In genomic region chr16:62852464-62853252, GRCm38 (mm10) we compare ENCODE assay signal across 17 mouse cellular contexts. TPM values are rescaled to one million over a fixed set of nuclear protein-coding genes. Genes with fewer than 3 reads are reported as not detected.
A peak's percentile ranks its signal among the peaks of the same experiment; 100 is the strongest.
DNase-seq lines count a peak whose midpoint lies in the region; ATAC-seq and TF ChIP-seq lines count a peak whose summit lies in the region.
"Had no signal": no experiment of that assay in that cellular context is flagged by ENCODE, and none has a peak within 500 bp of the region (broad histone marks: within the 10 kb centered on the region; RNA-seq: fewer than 3 reads in every experiment).

No protein-coding gene starts in this region.

- DNase-seq in liver, postnatal 0 days, result no peak
- peak; percentile 66 for DNase-seq in CD4-positive, CD25-positive, alpha-beta regulatory T cell, adult 2 months (ENCODE audit: low read depth, low spot score)
- DNase-seq in MEL (ENCODE audit: low read depth, low spot score), result peak; percentile 61
- DNase-seq in retina, embryonic 14.5 days (ENCODE audit: low spot score), result peak; percentile 36
- no peak for DNase-seq in left cerebral cortex, adult 18-20 months (ENCODE audit: low spot score in 2 of 2)
- no peak for DNase-seq in frontal cortex, postnatal 25 days (ENCODE audit: low spot score in 2 of 2)
- DNase-seq: gastrocnemius, postnatal 10 days; heart, postnatal 14 days had no signal

- no peaks in the 10 kb centered on the region for H3K9me3 ChIP-seq in liver, postnatal 0 days (ENCODE audit: low read length)
- no peaks in the 10 kb centered on the region for H3K9me3 ChIP-seq in liver, embryonic 12.5 days (replicated peaks)
- H3K9me3 ChIP-seq in MEL (replicated peaks; ENCODE audit: insufficient read depth, low read length), result no peaks in the 10 kb centered on the region
- H3K9me3 ChIP-seq: G1E; intestine, embryonic 15.5 days; limb, embryonic 15.5 days; megakaryocyte, embryonic 14.5 days had no signal

- no peak overlapping the region for H3K27ac ChIP-seq in liver, postnatal 0 days (ENCODE audit: low read depth)
- no peak overlapping the region for H3K27ac ChIP-seq in liver, embryonic 12.5 days
- H3K27ac ChIP-seq in MEL (ENCODE audit: control insufficient read depth, low read depth, low read length), result no peak overlapping the region
- H3K27ac ChIP-seq: intestine, embryonic 15.5 days; limb, embryonic 15.5 days had no signal

- H3K4me3 ChIP-seq in liver, postnatal 0 days (ENCODE audit: low read depth, low read length), result no peak overlapping the region
- H3K4me3 ChIP-seq in liver, embryonic 12.5 days, result no peak overlapping the region
- no peak overlapping the region for H3K4me3 ChIP-seq in MEL (ENCODE audit: control insufficient read depth in 1 of 2, insufficient read depth in 1 of 2, low read depth in 2 of 2, low read length in 2 of 2)
- H3K4me3 ChIP-seq: intestine, embryonic 15.5 days; limb, embryonic 15.5 days had no signal

- TF ChIP-seq POLR2A in MEL (IDR thresholded peaks at IDR 0.05; ENCODE audit: control insufficient read depth in 1 of 2, insufficient read depth in 1 of 2, low read depth in 1 of 2, low read length in 2 of 2, poor library complexity in 1 of 2), result no peak

- WGBS in liver, postnatal 0 days (ENCODE audit: insufficient replicate concordance), result 79% methylated on average over 3 of the region's 3 CpGs
- WGBS in liver, embryonic 12.5 days (ENCODE audit: insufficient replicate concordance), result 74% methylated on average over 3 of the region's 3 CpGs

- H3K36me3 ChIP-seq in liver, postnatal 0 days (replicated peaks; ENCODE audit: insufficient read depth, low read length), result no peaks in the 10 kb centered on the region
- no peaks in the 10 kb centered on the region for H3K36me3 ChIP-seq in liver, embryonic 12.5 days
- H3K36me3 ChIP-seq in MEL (ENCODE audit: control insufficient read depth in 1 of 2, insufficient read depth in 2 of 2, low read length in 2 of 2), result peaks cover 0 to 17% of the 10 kb centered on the region in 2 experiments; a peak in 2 of 4 replicates
- H3K36me3 ChIP-seq: G1E; intestine, embryonic 15.5 days; limb, embryonic 15.5 days had no signal

- H3K4me1 ChIP-seq in liver, postnatal 0 days (ENCODE audit: insufficient read depth), result no peaks in the 10 kb centered on the region
- peaks cover 33% of the 10 kb centered on the region for H3K4me1 ChIP-seq in liver, embryonic 12.5 days
- H3K4me1 ChIP-seq in MEL (ENCODE audit: control insufficient read depth in 1 of 2, insufficient read depth in 2 of 2, low read length in 2 of 2), result peaks cover 11 to 16% of the 10 kb centered on the region in 2 experiments
- H3K4me1 ChIP-seq: intestine, embryonic 15.5 days; limb, embryonic 15.5 days had no signal

- H3K4me2 ChIP-seq in liver, postnatal 0 days (ENCODE audit: low read depth, low read length), result no peak overlapping the region
- no peak overlapping the region for H3K4me2 ChIP-seq in liver, embryonic 12.5 days
- H3K4me2 ChIP-seq: intestine, embryonic 15.5 days; limb, embryonic 15.5 days had no signal

- no peak overlapping the region for H3K9ac ChIP-seq in liver, postnatal 0 days (replicated peaks)
- H3K9ac ChIP-seq in liver, embryonic 12.5 days, result no peak overlapping the region
- no peak overlapping the region for H3K9ac ChIP-seq in MEL (ENCODE audit: control insufficient read depth, low read depth, low read length, poor library complexity, severe bottlenecking)
- H3K9ac ChIP-seq: intestine, embryonic 15.5 days; limb, embryonic 15.5 days had no signal

- 0 out of 2 replicates have a peak, but pooled peaks have one; percentile 20 for TF ChIP-seq CTCF in liver, postnatal 0 days (IDR thresholded peaks at IDR 0.05; ENCODE audit: low read depth)
- peak in 1 of 3 experiments; percentile 41; a peak in 2 of 6 replicates for TF ChIP-seq CTCF in MEL (IDR thresholded peaks at IDR 0.05 in 2 of 3, conservative IDR thresholded peaks at IDR 0.05 in 1 of 3; ENCODE audit: control insufficient read depth in 1 of 3, insufficient read depth in 1 of 3, low read depth in 2 of 3, low read length in 3 of 3, poor library complexity in 1 of 3, severe bottlenecking in 1 of 3)

- no peak for ATAC-seq in liver, postnatal 0 days
- ATAC-seq in liver, embryonic 12.5 days, result no peak
- ATAC-seq: forebrain, embryonic 16.5 days; intestine, embryonic 15.5 days had no signal

- TF ChIP-seq EP300 in liver, postnatal 0 days (IDR thresholded peaks at IDR 0.05; ENCODE audit: low read depth), result no peak
- no peak for TF ChIP-seq EP300 in MEL (IDR thresholded peaks at IDR 0.05; ENCODE audit: low read depth in 1 of 2, low read length in 2 of 2)

- H3K27me3 ChIP-seq in liver, postnatal 0 days (ENCODE audit: insufficient read depth, low read length), result no peaks in the 10 kb centered on the region
- H3K27me3 ChIP-seq in liver, embryonic 12.5 days (replicated peaks), result no peaks in the 10 kb centered on the region
- no peaks in the 10 kb centered on the region for H3K27me3 ChIP-seq in MEL (ENCODE audit: control insufficient read depth in 1 of 2, insufficient read depth in 2 of 2, low read length in 2 of 2)
- H3K27me3 ChIP-seq: intestine, embryonic 15.5 days; limb, embryonic 15.5 days; megakaryocyte, embryonic 14.5 days had no signal

- H3K79me2 ChIP-seq in MEL (ENCODE audit: control insufficient read depth, insufficient read depth, low read length, poor library complexity), result no peaks in the 10 kb centered on the region

- no peak; the same call in 1 of the 2 replicates for TF ChIP-seq RAD21 in MEL (IDR thresholded peaks at IDR 0.05; ENCODE audit: low read depth, low read length)

TF ChIP-seq in MEL, 35 proteins besides CTCF, POLR2A, EP300 and RAD21:
- TF ChIP-seq TBP (IDR thresholded peaks at IDR 0.05; ENCODE audit: low read depth, low read length), result peak; percentile 65
- TF ChIP-seq SMC3 (IDR thresholded peaks at IDR 0.05; ENCODE audit: low read depth, low read length), result 0 out of 2 replicates have a peak, but pooled peaks have one; percentile 2
- no peak for TF ChIP-seq MYC (IDR thresholded peaks at IDR 0.05; ENCODE audit: low read depth, low read length)

RNA-seq across cellular contexts. Expression of gene Pros1, which starts 1.4 kb away (rescaled TPM):
- 18.2 and 19.1 TPM in 2 replicates for polyA plus RNA-seq in liver, postnatal 0 days (2015; fragmentation: Nextera tagmentation; extraction: Ambion mirVana)
- 17.8 and 19.5 TPM in 2 replicates for polyA plus RNA-seq in liver, embryonic 12.5 days (2016; fragmentation: Nextera tagmentation; extraction: Ambion mirVana)
- 1.4 and 1.7 TPM in 2 replicates for total RNA-seq in MEL (2012; rRNA removed)
- polyA plus RNA-seq in MEL (2012; ENCODE audit: insufficient read depth in 1 of 2, insufficient read length in 2 of 2, low read depth in 1 of 2, low replicate concordance in 2 of 2, missing spikeins in 1 of 2), result 1 to 10 TPM in 1 of 2 experiments, not detected in 1; 1.7 TPM
- 1 to 10 TPM; 9.6 to 9.8 TPM for total RNA-seq in left cerebral cortex, adult 18-20 months (2021)

RNA-seq across cellular contexts. Expression of gene Arl13b, which starts 5.8 kb away (rescaled TPM):
- polyA plus RNA-seq in liver, postnatal 0 days (2015; fragmentation: Nextera tagmentation; extraction: Ambion mirVana), result 3.0 and 3.4 TPM in 2 replicates
- polyA plus RNA-seq in liver, embryonic 12.5 days (2016; fragmentation: Nextera tagmentation; extraction: Ambion mirVana), result 5.8 TPM in 2 replicates
- 3.2 and 4.4 TPM in 2 replicates for total RNA-seq in MEL (2012; rRNA removed)
- polyA plus RNA-seq in MEL (2012; ENCODE audit: insufficient read depth in 1 of 2, insufficient read length in 2 of 2, low read depth in 1 of 2, low replicate concordance in 2 of 2, missing spikeins in 1 of 2), result 1 to 10 TPM in 1 of 2 experiments, not detected in 1; 4.3 TPM
- total RNA-seq in left cerebral cortex, adult 18-20 months (2021), result 10 to 100 TPM; 10.2 to 11.8 TPM

RNA-seq across cellular contexts. Expression of gene Stx19, which starts 38.2 kb away (rescaled TPM):
- 0.04 TPM in 1 of 2 replicates, not detected in the other for polyA plus RNA-seq in liver, postnatal 0 days (2015; fragmentation: Nextera tagmentation; extraction: Ambion mirVana)
- polyA plus RNA-seq in liver, embryonic 12.5 days (2016; fragmentation: Nextera tagmentation; extraction: Ambion mirVana), result 0.11 and 0.23 TPM in 2 replicates
- total RNA-seq in MEL (2012; rRNA removed), result not detected in 2 replicates
- under 1 TPM in 1 of 2 experiments, not detected in 1; 0.13 TPM for polyA plus RNA-seq in MEL (2012; ENCODE audit: insufficient read depth in 1 of 2, insufficient read length in 2 of 2, low read depth in 1 of 2, low replicate concordance in 2 of 2, missing spikeins in 1 of 2)
- not detected for total RNA-seq in left cerebral cortex, adult 18-20 months (2021)
- total RNA-seq: common myeloid progenitor, adult 5-6 weeks; gastrocnemius, postnatal 10 days; heart, postnatal 14 days; left cerebral cortex, adult 8-10 months had no signal
- polyA plus RNA-seq: G1E; large intestine, adult 2 months had no signal

Comparison
In these comparisons a context has a peak if more than half of its experiments do, and no peak if none do; other contexts are left out.
1. DNase-seq: peak in CD4-positive, CD25-positive, alpha-beta regulatory T cell, adult 2 months (single experiment), MEL (single experiment) and retina, embryonic 14.5 days (single experiment); none in liver, postnatal 0 days (single experiment), left cerebral cortex, adult 18-20 months (0 of 2) and frontal cortex, postnatal 25 days (0 of 2).